Mouse (Mus musculus): ENCODE data around the gene Rhod. TPM values are rescaled to one million over a fixed set of nuclear protein-coding genes. Genes with fewer than 3 reads are reported as not detected.
"Not testable (repeated sequence)": the region's sequence is repeated elsewhere in the genome, so short reads cannot be mapped to it uniquely, and the experiment has no call there.

The Rhod gene
- total RNA-seq, 2 experiments from 2014 or later = 0.87 to 1.2 TPM

DNA sequence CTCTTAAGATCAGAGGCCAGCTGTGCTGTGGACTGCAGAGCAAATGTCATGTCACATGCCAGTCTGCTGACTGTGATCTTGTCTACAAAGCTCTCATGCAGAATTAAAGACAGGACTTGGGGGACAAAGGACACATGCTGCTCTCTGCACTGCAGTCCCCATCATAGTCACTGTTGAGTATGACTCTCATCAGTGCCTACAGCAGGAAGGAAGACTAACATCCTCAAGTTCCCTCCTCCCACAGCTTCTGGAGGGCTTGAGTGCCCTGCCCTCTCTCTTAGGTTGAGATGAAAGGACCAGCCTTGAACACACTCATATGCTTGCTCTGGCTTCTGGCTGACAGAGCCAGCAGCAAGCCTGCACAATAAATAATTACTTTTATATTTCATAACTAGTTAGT lies 21.5 kb downstream of the Rhod start:
- no peak for DNase-seq (ENCODE audit: extremely low spot score in 1 of 2, low spot score in 1 of 2)

DNA sequence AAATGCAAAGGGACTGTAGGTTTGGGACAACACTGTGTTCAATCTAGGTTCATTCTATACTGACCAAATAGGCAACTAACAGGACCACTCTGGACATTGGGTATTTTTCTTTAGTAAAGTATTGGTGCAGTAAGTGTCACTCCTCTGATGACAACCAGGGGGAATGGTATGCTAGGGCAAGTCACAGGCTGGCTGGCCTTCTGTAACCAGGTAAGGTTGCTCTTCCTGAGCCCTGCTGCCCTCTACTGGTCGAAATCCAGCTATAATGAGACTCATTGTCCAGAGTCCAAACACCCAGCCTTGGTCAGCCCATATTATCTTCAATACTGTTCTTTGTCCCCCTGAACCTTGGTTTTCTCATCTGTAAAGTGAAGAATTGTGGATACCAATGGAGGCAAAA lies 22.0 kb downstream of the Rhod start:
- DNase-seq (ENCODE audit: extremely low spot score in 1 of 2, low spot score in 1 of 2) = peak in 1 of 2 experiments; percentile 72

DNA sequence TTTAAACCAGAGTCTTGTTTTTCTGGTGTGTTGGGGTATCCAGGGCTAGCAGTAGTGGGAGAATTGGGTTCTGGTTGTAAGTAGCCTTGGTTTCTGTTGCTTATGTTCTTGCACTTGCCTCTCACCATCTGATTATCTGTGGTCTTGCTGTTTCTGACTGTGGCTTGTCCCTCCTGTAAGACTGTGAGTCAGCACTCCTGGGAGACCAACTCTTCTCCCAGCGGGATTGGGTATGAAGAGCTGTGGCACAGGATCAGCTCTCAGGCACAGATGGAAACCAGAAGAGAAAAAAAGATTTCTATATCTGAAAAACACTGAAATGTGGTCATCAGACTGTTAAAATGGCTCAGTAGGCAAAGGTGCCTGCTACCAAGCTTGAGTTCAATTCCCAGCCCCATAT lies 24.6 kb downstream of the Rhod start:
- no peak for DNase-seq (ENCODE audit: extremely low spot score in 1 of 2, low spot score in 1 of 2)

DNA sequence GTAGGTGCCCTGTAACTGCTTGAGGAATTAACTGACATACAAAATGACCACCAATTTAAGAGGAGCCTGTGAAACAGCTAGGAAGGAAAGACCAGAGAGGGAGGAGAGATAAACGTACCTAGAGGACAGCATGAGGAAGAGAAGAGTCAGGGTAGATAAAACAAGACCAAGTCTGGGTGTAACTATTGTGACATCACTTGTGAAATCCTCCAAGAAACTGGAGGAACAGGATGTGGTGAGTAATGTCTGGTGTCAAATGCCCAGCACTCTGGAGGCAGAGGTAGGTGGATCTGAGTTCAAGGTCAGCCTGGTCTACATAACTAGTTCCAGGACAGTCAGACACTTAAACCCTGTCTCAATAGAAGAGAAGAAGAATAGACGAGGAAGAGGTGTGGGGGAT lies 30.2 kb downstream of the Rhod start:
- no peak for DNase-seq (ENCODE audit: extremely low spot score in 1 of 2, low spot score in 1 of 2)

DNA sequence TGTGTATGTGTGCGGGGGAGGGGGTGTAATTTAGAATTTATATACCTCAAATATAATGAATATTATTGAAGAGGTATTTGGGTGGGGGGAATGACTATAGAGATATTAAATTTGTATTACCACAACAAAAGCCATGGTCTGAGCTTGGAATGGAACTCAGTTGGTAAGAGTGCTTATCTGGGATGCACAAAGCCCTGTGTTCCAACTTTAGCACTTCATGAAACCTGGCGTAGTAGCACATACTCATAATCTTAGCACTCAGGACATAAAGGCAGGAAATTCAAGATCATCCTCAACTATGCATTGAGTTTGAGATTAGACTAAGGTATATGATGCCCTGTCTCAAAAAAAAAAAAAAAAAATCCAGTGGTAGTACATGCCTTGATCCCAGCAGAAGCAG lies 34.4 kb downstream of the Rhod start:
- DNase-seq (ENCODE audit: extremely low spot score in 1 of 2, low spot score in 1 of 2) = no peak

DNA sequence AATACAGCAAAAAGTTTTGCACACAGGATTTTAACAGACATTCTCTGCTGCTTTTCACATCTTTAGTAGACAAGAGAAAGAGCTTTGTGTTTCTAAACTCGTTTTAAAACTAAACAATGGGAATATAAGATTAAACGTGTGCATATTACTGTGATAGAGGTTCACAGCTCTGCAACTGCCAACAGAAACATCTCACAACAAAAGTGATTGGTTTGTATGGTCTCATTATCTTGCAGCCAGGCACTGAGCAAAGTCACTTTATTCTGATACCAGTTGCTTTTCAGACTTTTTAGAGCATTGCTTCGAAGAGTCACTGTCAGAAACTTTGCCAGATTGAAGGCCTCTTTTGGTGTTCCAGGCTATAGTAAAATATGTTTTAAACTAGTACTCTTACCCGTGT lies 40.3 kb downstream of the Rhod start:
- no peak for DNase-seq (ENCODE audit: extremely low spot score in 1 of 2, low spot score in 1 of 2)

DNA sequence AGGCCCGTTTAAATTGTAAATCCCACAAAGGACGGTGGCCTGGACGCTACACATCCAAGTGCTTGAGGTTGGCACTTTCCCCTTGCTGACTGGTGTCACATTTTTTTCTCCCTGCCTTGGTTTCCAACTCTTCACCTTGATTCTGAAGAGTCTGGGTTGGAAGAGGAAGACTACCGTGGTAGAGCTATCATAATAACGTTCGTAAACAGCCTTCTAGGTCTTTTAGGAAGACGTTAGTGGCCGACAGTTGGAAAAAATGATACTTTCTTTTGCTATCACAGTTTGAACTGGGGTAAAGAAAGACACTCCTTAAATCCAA lies 40.6 kb downstream of the Rhod start:
- no peak for DNase-seq (ENCODE audit: extremely low spot score in 1 of 2, low spot score in 1 of 2)

DNA sequence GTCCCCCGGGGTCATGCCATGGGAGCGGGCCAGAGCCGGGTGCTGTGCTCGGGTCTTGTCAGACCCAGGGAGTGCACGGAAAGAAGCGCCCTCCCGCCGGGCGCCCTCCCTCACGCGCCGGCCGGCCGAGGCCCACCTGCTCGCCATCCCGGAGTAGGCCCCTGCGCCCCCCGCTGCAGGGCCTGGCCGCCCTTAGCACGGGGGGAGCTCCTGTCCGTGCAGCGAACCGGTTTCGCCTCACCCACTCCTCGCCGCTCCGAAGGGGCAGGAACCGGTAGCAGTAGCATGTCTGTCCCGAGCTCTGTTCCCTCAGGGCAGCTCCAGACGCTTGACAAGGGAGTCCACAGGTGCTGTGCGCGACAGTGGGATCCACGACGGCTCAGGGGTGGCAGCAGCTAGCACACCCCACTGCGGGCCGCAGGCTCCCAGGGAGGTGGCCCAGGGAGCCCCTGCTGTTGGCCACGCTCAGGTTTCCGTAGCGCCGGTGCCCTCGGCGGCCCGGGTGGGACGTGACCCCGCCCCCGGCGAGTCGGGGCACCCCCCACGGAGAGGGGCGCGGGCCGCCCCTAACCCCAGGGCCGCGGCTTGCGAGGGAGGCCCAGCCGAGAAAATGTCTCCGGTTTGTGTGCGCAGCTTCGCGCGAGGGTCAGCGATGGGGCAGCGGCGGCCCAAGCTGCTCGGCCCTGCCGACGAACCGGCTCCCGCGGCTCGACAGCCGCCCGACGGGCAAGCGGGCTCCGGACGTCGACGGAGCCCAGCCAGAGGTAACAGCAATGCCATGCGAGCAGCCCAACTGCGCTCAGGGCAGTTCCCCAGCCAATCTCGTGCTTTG lies 41.2 kb downstream of the Rhod start, which contains the start of gene Kdm2a:
TSS of gene Kdm2a (minus strand) at position 488 of the 832 bp plus-strand sequence.
- DNase-seq (ENCODE audit: extremely low spot score in 1 of 2, low spot score in 1 of 2) = peak; percentile 35 to 69

DNA sequence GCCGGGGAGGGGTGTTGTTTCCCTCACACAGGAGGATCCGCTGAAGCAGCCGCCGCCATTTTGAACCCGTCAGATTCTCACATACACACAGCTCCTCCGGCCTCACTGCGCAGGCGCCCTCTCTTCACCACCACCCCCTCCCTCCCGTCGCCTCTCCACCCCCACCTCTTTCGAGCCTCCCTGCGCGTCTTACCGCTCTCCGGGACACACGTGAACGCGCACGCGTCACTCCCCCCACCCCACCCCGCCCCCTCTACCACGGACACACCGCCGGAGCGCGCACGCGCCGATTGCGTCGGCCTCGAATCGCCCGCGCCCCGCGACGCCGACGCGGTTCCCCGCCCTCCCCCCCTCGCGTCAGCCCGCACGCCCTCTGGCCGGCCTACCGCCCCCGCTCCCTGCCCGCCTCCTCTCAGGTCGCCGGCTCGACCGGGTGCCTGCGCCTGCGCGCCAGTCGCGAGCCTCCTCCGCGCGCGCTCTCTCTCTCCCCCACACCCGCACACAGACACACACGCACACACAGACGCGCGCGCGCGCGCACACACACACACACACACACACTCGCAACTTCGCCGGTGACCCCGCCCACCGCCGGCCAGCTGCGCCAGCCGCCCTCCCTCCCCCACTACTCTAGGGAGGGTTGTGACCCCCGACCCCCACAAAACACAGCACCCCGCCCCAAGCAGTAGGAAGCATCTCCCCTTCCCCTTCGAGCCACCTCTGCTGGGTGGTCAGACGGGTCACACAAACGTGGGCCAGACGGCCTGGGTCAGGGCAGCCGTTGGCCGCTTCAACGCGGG lies 42.0 kb downstream of the Rhod start:
- peak; percentile 88 to 90 for DNase-seq (ENCODE audit: extremely low spot score in 1 of 2, low spot score in 1 of 2)

DNA sequence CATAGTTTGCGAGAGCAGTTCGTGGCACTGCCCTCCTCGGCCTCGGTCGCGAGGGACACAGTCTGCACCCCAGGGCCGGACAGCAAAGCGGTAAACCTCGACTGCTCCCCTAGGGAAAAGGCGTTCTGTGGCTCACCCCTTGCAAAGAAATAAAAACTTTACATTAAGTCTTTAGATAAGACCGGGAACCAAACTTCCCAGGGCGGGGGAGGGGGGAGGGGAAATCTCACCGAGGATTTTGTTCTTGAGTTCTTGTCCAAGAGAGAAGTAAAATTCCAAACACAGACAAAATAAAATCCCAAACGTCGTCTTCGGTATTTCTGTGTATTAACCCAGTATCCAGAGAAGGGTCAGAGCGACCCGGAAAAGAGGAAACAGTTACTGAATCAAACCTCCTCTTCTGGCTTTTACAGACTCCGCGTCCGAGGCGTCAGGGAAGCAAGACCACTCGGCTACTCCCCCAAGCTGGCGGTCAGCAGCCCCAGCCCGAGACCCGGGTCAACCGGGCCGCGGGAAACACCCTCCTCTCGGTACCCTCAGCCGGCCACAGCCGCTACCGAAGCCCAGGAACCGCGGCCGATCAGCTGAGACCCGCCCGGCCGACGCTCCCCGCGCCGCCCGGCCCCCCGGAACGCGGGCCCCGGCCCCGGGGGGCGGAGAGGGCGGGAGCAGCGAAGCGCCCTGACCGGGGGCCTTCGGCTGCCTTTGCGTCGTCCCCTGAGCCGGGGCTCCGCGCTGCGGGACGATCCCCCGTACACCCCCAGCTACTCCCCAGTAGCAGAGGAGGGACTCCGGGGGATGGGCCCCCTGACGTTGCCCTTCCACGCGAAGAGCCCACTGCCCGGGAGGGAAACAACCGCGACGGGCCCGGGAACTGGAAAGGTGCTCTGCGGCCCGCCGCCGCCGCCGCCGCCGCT lies 42.9 kb downstream of the Rhod start:
- peak; percentile 21 to 29 for DNase-seq (ENCODE audit: extremely low spot score in 1 of 2, low spot score in 1 of 2)

DNA sequence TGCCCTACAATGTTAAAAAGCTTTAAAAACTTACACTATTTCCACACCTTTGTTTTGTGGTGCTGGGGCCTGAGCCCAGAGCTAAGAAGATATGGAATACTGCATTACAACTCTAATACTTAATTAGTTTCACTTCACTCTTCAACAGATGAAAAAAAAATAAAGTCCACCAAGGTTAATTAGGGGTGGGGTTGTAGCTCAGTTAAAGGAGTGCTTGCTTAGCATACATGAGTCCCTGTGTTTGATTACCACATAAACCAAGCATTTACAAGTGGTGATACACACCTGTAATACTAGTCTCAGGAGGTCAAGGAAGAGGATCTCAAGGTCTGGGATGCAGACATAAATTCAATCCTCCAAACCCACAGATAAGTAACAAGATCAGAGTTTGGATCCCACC lies 52.0 kb downstream of the Rhod start:
- no peak for DNase-seq (ENCODE audit: extremely low spot score in 1 of 2, low spot score in 1 of 2)

DNA sequence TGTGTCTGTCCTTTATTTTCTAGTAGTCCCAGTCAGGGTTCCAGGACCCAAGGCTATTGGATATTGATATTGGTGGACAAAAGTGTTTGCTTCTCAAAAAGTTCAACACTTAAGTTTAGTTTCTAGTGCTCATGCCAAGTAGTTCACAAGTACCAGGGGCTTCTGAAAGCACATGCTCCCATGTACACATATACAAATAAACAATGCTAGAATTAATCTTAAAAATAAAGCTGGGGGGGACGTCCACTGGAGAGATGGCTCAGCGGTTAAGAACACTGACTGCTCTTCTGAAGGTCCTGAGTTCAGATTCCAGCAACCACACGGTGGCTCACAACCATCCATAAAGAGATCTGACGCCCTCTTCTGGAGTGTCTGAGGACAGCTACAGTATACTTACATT lies 54.2 kb downstream of the Rhod start:
- no peak for DNase-seq (ENCODE audit: extremely low spot score in 1 of 2, low spot score in 1 of 2)

DNA sequence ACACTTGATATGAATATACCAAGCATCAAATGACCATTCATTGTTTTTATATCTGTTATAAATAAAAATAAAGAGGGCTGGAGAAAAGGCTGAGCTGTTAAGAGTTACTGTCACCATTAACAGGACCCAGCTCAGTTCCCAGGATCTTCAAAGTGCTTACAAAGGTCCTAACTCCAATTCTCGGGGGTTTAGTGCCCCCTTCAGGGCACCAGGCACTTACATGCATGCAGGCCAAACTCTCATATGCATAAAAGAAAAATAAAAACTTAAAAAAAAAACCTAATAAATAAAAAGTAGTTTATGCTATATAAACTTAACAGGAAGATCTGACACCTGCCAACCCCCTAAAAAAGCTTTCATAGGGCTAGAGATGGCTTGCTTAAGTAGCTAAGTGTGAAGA lies 54.9 kb downstream of the Rhod start:
- DNase-seq (ENCODE audit: extremely low spot score in 1 of 2, low spot score in 1 of 2) = no peak

DNA sequence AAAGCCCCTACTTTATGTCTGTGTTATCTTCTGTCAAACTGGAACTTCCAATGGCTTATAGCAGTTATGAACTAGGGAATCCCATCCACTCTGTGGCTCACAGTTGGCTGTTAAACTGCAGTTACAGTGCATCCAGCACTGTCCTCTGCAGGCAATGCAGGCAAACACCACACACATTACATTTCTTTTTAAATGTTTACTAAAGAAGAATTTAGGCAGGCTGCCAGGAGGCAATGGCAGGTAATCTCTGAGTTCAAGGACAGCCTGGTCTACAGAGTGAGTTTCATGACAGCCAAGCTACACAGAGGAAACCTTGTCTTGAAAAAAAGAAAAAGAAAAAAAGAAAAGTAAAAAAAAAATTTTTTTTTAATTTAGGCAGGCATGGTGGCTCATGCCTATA lies 55.9 kb downstream of the Rhod start:
- no peak for DNase-seq (ENCODE audit: extremely low spot score in 1 of 2, low spot score in 1 of 2)

DNA sequence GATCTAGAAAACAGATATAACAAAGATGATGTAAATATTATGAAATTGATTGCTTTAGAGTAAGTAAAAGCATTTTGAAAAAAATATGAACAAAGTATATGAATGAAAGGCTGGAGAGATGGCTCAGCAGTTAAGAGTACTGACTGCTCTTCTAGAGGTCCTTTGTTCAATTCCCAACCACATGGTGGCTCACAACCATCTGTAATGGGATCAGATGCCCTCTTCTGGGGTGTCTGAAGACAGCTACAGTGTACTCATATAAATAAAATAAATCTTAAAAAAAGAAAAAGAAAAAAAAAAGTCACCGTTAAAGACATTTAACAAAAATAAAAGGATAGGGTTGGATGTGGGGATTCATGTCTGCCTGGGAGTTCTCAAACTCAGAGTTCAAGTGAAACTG lies 56.9 kb downstream of the Rhod start:
- not testable (repeated sequence) for DNase-seq (ENCODE audit: extremely low spot score in 1 of 2, low spot score in 1 of 2)

Other genes starting within 250 kb of the Rhod start
- gene Tbc1d10c, start 248.1 kb downstream of the Rhod start, total RNA-seq (2021) = 1 to 10 TPM; 1.2 to 1.3 TPM
- gene Ppp1ca, start 247.4 kb downstream of the Rhod start, total RNA-seq (2021) = 100 to 1,000 TPM; 259 to 293 TPM
- gene Rad9a, start 237.8 kb downstream of the Rhod start, total RNA-seq (2021) = 1 to 10 TPM; 7.4 to 8.2 TPM
- gene Clcf1, start 225.2 kb downstream of the Rhod start, total RNA-seq (2021) = under 1 TPM; 0.27 to 0.61 TPM
- not detected for gene AC109138.7, start 225.1 kb downstream of the Rhod start, total RNA-seq (2021)
- 10 to 100 TPM; 15.1 to 17.5 TPM for gene Pold4, start 207.5 kb downstream of the Rhod start, total RNA-seq (2021)
- 10 to 100 TPM; 45.4 to 48.5 TPM for gene Ssh3, start 170.3 kb downstream of the Rhod start, total RNA-seq (2021)
- 10 to 100 TPM; 59.6 to 66.3 TPM for gene Ankrd13d, start 156.3 kb downstream of the Rhod start, total RNA-seq (2021)
- 100 to 1,000 TPM; 185 to 186 TPM for gene Grk2, start 133.2 kb downstream of the Rhod start, total RNA-seq (2021)
- 10 to 100 TPM; 70.6 to 85.0 TPM for gene Kdm2a, start 41.1 kb downstream of the Rhod start, total RNA-seq (2021)
- 10 to 100 TPM; 29.5 to 31.8 TPM for gene Syt12, start 38.0 kb upstream of the Rhod start, total RNA-seq (2021)
- gene 2010003K11Rik, start 59.2 kb upstream of the Rhod start, total RNA-seq (2021) = not detected
- 10 to 100 TPM; 66.6 to 70.6 TPM for gene Pcx, start 71.0 kb upstream of the Rhod start, total RNA-seq (2021)
- 10 to 100 TPM; 40.9 to 41.6 TPM for gene Lrfn4, start 176.2 kb upstream of the Rhod start, total RNA-seq (2021)
- gene Rce1, start 186.2 kb upstream of the Rhod start, total RNA-seq (2021) = 10 to 100 TPM; 21.4 to 24.2 TPM